Mouse (Mus musculus) adrenal gland, adult (tissue): ENCODE measurements at regions not wholly inside any gene's neighbourhood (a gene's known extent, or its start where the extent isn't known, plus 50 kb on each side); places are given as distances from the start of the nearest gene placed in this dataset.
"Not testable (repeated sequence)": the region's sequence is repeated elsewhere in the genome, so short reads cannot be mapped to it uniquely, and the experiment has no call there.

ENCODE experiments used
- DNase-seq, 2 experiments: peaks; one replicate each; pipeline ENCODE4 v3.0.0; 2022 to 2023; ENCODE audit warnings: low spot score in 1 of 2; ENCODE audit not compliant: inconsistent age in 2 of 2

DNA sequence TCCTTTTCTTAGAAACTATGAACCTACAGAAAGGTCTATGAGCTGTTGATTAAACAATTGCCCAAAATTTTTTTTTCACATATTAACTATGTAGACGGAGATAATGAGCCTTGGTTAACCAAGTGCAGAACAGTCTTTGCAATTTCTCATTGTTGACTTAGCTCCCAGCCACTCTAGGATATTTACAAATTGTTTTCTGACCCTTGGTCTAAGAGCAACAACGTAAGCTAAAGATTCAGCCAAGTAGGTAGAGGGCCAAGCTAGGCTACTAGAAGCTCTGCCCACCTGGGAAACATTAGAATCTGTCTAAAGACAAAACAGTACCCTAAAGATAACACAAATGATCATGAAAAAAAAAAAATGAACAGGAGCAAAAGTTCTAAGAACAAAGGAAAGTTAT is 67.5 kb upstream of the Map9 start:
- no peak for DNase-seq

DNA sequence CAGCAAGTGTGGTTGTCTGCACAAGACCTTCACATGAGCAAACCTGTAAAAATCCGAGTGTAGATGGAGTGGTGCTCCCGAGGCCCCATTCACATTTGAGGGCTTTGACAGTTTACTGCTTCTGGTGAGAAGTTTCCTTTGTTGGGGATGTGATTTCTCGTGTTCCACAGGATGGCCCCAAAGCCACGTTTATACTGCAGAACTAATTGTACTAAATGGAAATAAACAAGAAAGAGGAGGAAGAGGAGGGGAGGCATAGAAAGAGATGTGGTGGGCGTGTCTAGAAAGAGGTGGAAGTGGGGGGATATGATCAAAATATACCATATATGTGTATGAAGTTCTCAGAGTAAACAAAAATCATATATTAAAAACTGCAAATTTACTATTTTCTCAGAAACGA is 68.8 kb upstream of the Map9 start:
- DNase-seq: no peak

DNA sequence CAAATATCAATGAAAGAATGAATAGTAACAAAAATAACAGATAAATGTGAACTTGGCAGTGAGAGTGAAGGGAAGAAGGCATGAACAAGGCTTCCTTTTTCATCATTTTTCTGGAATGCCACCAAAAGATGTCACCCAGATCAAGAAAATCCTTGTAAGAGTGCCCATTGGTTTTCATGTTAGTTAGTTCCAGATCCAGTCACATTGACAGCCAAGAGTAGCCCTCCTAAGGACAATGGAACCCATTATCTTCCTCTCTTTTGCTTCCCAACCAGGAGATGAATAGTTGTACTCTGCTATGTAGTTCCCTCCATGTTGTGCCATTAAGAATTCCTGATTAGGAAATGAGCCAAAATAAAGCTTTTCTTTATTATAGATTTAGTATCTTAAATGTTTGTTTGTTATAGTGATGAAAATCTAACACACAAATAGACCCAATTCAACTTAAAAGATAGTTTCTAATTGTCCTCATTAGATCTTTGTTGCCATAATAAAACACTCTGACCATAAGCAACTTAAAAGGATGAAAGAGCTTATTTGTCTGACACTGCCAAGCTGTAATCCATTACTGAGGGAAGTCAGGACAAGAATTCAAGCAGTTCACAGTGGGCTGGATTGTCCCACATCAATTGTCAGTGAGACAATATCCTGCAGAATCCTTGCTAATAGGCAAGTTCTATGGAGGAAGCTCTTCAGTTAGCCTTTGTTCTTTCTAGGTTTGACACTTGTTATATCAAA is 80.7 kb upstream of the Map9 start:
- DNase-seq: no peak

DNA sequence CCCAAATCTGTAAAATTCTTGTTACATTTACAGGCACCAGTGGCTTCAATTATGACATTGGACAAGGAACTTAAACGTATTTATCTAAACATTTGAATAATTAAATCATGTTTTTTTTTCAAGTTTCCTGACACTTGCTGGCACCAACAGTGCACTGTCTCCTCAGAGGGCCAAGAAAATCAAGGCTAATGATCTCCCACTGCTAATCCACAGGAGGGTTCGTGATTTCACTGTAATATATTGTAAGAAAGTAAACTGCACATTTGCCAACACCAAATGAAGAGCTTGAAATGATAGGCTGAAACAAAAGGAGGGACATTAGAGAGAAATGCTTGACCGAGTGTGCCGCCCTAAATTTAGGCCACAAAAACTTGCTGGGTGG is 82.0 kb upstream of the Map9 start:
- no peak for DNase-seq

DNA sequence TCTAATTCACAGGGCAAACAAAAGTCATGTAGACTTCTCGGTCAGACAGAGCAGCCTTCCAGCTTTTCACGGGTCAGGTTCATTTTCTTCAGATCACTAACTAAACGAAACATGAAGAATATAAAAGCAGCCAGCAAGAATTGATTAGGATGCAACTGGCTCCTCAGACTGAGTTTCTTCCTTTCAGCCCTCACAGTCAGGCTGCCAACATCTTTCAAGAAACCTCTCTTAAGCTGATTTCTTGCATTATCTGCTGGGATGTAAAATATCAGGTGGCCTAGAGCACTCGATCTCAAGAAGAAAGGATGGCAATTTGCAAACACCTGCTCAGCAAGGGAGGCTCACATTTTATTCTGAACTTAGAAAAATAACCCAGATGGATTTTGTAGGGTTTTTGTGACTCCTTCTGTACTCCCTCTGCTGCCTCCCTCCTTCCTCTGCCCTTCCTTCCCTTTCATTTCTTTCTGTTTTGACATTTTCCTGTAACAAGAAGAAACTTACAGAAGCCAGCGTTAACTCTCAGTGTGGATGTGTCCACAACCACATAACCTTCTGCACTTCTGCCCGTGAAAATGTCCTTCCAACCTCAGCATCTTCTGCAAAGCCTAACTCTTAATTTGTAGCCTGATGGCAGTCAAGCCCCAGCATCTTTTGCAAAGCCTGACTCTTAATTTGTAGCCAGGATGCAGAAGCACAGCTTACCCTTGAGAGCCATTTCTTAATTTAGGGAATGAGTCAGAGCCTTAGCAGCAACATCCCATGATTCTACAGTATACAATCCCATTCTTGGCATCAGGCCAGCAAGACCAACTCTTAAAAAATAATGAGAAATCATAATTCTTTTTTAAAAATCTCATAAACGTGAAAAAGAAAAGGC is 82.7 kb upstream of the Map9 start:
- peak in 1 of 2 experiments; percentile 43 for DNase-seq

DNA sequence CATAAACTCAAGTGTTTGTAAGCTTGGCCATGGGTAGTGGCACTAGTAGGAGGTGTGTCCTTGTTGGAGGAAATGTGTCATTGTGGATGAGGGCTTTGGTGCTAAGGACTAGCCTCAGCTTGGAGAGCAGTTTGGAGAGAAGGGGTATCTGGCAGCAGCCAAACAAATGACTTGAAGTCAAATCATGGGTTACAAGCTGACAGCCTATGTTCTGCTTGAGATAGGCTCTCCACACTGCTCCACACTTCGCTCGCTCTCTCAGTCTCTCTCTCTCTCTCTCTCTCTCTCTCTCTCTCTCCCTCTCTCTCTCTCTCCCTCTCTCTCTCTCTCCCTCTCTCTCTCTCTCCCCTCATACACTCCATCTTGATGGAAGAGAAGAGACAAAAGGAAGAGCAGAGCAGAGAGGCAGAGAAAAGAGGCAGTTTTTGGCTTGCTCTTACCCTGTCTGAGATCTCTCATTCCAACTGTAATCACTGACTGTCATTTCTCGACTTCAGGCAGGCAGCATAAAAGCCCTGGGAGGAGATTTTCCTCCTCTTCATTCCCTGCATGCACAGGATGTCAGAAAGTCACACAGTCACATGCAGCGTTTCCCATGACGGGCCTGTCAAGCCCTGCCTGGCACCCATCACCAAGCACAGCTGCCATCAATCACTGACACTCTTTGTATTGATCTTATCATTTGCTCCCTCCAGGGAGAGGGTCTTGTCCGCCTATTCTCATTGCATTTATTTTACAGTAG is 83.5 kb upstream of the Map9 start:
- DNase-seq: no peak

DNA sequence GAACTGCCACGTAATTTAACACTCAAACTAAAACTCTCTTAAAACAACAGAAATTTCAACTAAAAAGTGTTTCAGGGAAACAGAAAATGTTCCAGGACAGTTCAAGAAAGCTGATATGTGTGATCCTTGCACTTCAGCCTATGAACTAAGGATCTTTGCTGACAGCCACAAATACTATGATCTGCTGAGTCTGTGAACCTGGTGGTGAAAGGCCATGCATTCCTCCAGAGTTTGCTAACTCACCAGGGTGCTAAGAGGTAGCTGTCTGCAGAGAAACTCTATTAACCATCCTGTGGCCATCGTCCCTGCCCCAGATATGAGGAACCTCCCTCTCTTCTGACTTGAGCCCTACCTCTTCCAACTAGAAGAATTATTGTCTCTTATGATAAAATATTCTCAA is 84.3 kb upstream of the Map9 start:
- DNase-seq: not testable (repeated sequence)

DNA sequence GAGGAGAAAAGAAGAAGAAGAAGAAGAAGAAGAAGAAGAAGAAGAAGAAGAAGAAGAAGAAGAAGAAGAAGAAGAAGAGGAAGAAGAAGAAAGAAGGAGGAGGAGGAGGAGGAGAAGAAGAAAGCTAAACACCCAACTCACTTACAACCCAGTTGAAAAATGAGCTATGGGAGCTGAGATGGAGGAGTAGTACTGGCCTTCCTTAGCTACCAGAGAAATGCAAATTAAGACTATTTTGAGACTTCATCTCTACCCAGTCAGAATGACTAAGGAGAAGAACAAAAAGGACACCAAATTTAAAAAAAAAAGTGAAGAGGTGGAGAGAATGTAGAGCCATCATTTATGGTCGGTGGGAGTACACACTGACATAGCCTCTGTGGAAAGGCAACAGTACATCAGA is 85.9 kb upstream of the Map9 start:
- DNase-seq: no peak

DNA sequence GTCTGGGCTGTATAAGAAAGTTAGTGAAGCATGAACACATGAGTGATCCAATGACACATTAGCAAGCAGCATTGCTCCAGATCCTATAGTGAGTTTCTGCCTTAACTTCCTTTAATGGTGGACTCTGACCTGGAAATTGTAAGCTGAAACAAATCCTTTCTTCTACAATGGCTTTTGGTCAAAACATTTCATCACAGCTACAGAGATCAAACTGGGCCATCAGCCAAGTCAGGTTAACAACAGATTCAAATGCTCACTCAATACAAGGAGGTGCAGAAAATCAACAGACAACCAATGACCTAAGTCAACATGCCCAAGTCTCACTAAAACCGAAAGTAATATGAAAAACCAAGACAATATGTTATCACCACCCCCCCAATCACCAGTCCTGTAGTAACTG is 91.9 kb upstream of the Map9 start:
- DNase-seq: no peak

DNA sequence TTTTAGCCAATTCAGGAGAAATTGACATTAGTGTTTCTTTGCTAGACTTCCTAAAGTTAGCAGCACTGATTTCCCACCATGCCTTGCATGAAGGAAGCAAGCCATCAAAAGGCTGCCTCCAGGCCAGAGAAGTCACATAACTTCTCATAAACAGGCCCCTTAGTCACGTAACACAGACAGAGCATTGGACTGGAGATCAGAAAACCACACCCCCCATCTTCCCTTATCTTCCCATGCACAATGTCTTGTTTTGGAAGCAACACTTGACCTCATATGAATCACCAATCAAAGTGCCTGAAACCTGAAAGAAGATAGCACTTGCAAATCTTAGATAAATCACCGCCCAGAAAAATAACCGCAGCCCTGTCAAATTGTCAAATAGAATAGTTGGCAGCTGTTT is 95.9 kb upstream of the Map9 start:
- peak in 1 of 2 experiments; percentile 23 for DNase-seq

DNA sequence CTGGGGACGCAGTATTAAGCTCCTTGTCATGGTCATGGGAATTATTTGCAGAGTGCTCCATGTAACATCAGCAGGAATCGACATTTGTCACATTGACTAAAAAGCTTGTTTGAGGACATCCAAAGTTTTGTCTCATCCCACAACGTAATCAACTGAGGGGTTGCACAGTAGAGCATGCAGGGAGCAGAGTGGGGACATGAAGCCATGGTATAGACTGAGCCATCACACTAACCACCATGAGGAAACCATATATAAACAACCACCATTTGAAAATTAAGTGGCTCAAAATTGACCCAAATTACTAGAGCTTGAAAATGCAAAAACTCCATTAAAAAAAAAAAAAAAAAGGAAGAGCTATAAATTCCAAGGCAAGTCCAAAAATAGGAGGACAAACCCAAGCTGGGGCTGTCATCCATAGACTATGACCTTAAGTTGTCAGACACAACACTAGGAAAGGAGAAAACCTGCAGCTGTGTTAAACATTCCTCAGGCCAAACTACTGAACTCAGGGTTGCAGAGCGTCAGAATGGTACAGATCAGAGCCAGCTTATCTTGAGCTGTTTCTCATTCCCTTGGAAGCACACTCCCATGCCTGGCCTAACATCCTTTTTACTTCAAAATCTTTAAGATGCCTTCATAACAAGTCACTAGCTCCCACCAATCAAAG is 97.7 kb upstream of the Map9 start:
- DNase-seq: no peak

DNA sequence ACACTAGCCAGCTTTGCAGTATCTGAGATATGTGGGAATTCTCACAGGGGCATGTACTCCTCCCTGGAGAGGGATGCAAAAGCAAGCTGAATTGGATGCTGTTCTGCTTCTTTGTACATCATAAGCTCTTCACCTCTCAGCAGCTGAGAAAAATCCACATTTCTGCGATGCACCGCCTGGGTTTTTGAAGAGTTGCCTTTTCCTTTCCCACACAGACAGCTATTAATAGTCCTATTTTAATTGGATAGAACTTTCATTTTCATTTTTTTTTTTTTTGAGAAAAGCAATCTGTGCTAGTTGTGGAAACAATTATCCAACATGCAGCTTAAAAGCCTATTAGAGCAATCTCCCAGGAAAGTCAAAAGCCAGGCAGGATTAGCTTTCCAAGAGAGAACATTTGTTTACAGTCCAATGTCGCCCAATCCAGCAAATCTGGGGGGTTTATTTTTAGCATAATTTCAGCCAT is 105.2 kb upstream of the Gucy1a1 start:
- no peak for DNase-seq

DNA sequence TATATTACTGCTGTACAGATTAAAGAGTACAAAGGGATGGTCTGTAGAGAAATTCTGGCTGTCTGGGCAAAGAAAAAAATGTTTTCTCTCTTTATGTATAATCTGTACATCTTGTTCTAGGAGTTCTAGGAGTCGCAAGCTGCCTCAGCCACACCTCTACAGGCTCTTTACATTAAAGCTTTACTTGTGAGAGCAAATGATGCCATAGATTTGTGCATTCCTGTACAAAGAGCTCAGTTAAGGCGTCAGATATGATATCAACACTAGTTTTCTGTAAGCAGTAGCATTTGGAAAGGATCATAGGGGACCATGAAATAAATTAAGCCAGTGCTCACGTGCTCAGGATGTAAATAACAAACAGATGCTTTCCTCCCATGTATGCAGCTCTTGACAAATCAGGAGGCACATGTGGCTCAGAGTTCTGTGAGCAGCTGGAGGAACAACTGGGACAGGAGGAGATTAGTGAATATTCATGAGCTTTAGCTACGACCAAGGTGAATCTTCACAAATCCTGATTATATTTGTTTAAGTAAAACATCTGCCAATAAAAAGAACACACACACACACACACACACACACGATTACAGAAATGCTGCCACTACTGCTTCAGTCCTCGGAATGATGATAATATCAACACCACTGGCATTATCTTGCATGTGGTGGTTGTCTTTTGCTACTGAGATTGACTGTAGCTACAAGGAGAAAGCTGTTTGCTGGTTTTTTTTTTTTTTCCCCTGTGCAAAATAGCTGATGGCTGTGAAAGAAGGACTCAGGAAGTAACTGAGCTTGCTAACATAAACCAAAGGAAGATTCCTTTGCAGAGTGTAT is 104.6 kb upstream of the Gucy1a1 start:
- no peak for DNase-seq

DNA sequence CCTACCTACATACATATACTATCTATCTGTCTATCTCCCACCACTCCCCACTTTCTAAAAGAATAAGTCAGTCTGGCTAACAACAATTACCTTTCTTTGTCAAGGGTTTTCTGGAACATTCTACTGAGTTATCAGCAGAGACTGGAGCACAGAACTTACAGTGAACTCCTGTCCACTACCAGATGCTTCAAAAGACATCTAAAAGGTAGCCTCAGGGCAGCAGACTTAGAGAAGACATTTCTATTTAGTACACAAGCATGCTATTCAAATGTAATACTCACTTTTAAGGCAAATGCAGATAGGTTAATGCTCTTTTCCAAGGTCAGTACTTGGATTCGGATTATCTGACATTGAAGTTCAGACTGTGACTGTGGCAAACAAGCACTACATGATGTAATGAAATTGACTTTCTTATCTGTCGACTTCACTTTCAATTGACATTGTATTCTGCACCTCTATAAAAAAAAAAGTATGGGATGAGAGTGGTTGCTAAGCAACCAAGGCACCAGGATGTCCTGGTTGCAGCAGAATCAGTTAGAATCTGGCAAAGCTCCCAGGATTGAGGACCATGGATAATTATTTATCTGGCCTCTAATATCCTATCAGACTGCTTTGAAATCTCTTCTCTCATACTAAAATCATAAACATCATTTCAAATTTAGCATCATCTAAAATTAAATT is 90.9 kb upstream of the Gucy1a1 start:
- DNase-seq: peak in 1 of 2 experiments; percentile 20

DNA sequence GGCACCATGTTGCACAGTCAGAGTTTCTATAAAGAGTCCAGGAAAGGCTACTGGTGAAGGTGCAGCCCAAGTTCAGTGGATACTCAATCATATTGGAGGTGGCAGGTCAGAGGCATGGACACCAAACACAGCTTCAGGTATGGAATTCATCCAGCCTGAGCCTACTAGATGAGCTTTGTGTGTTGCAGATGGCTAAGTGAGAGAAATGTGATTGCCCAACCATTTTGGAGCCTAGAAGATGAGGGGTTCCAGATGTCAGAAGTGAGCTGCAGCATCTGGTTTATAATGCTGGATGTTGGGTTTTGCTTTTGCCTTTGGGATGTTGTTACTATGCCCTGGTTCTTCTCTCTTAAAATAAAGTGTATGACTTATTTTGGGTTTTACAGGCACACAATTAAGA is 88.7 kb upstream of the Gucy1a1 start:
- DNase-seq: no peak

DNA sequence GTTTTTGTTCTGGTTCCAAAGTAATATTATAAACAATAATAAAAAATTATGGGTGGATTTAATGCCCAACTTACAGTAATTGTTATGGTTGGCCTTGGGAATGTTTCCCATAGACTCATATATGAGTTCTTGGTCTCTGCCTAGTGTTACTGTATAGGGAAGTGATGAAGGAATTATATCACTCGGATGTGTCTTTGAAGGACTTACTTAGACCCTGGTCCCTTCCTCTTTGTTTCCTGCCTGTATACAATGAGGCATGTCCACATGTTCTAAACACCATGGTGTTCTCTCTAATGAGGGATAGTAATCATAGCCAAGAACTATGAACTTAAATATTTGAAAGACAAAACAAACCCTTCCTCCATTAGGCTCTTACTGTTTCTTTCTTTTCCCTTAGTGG is 77.8 kb upstream of the Gucy1a1 start:
- DNase-seq: no peak

DNA sequence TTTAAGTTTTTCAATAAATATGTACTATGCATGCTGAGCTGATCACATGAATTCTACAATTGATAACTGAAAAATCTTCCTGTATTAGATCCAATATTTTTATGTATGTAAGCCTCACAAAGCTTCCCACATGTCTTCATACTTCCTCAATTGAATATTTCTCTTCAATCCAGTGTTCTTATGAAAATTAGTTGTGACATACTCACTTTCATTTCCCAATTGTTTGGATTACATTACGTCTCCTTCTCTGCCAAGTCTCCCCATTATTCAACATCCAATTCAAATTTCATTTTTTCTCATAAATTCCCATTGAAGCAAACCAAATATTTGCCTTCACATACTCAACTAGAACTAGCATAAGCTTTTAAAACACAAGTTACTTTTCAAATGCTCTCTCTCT is 76.3 kb upstream of the Gucy1a1 start:
- DNase-seq: no peak

DNA sequence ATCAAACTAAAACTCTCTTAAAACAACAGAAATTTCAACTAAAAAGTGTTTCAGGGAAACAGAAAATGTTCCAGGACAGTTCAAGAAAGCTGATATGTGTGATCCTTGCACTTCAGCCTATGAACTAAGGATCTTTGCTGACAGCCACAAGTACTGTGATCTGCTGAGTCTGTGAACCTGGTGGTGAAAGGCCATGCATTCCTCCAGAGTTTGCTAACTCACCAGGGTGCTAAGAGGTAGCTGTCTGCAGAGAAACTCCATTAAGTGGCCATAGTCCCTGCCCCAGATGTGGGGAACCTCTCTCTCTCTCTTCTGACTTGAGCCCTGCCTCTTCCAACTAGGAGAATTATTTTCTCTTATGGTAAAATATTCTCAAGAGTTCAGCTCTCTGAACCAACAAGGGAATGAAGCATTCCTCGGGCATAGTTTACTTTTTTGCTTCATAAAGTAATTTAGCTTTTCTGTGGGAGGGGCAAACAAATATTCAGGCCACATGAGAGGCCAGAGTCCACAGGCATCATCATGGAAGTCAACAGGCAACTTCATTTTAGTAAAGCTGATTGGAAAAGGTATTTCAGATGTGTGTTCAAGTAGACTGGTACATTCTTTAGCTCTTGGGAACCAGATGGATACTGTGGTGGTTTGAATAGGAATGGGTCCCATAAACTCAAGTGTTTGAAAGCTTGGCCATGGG is 73.8 kb upstream of the Gucy1a1 start:
- DNase-seq: not testable (repeated sequence)
